Mouse (Mus musculus): ENCODE results near the gene Gm21974.

DNA sequence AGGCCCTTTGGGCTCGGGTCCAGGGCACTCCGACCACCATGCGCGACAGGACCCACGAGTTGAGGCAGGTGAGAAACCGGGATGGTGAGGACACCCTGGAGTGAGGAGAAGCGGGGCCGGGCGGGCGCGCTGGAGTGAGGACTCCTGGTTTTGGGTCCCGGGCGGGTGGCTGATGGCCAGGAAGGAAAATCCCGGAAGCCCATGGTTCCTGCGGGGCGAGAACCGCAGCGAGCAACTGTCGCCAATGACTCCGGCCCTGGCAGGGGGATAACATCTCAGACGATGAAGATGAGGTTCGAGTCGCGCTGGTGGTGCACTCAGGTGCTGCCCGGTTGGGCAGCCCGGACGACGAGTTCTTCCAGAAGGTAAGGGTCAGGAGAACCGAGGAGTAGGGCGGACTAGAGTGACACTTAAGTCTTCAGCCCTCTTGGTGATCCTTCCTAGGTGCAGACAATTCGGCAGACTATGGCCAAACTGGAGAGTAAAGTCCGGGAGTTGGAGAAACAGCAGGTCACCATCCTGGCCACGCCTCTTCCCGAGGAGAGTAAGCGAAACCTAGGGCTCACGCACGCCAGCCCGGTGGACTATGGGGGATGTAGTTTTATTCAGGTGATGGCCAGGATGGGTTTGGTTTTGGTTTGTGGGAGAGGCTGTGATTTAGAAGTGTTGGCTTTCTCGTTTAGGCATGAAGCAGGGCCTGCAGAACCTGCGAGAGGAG is 53.1 kb downstream of the Gm21974 start:
- TF ChIP-seq EP300 (IDR thresholded peaks at IDR 0.05) (no peak), CTCF (IDR thresholded peaks at IDR 0.05) (no peak)
